Comparison of ENCODE assay signal across 19 mouse cellular contexts in the genomic region with DNA sequence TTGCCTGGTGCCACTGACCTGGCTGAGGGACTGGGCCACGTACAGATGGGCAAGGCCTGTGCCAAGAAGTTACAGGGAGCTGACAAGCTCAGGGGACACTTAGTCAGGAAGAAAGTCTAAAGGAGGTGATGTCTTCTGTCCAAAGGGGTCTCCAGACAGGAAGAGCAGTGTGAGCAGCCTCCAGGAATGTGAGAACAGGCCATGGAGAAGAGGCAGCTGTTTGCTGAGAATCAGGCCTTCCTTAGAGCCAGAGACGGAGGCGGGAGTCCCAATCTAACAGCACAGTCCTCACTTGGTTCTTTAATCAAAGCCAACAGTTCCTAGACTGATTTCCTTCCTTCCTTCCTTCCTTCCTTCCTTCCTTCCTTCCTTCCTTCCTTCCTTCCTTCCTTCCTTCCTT.
DNase-seq lines count a peak whose midpoint lies in the region; ATAC-seq and TF ChIP-seq lines count a peak whose summit lies in the region.
"Had no signal": no experiment of that assay in that cellular context is flagged by ENCODE, and none has a peak within 500 bp of the region (broad histone marks: within the 10 kb centered on the region; RNA-seq: fewer than 3 reads in every experiment).

No protein-coding gene starts in this region.

- no peak overlapping the region for H3K9ac ChIP-seq in hindbrain, embryonic 14.5 days
- no peak overlapping the region for H3K9ac ChIP-seq in lung, embryonic 15.5 days
- H3K9ac ChIP-seq in stomach, embryonic 15.5 days: no peak overlapping the region
- H3K9ac ChIP-seq: hindbrain, embryonic 12.5 days; liver, embryonic 13.5 days; neural tube, embryonic 12.5 days had no signal

- TF ChIP-seq POLR2A in lung, adult 2 months (IDR thresholded peaks at IDR 0.05; ENCODE audit: borderline replicate concordance, extremely low read depth, low read depth, low read length): no peak

- H3K27me3 ChIP-seq in hindbrain, embryonic 10.5 days (ENCODE audit: insufficient read depth, poor library complexity, severe bottlenecking): no peaks in the 10 kb centered on the region
- no peaks in the 10 kb centered on the region for H3K27me3 ChIP-seq in hindbrain, embryonic 14.5 days (ENCODE audit: control insufficient read depth, insufficient read depth, low read length)
- no peaks in the 10 kb centered on the region for H3K27me3 ChIP-seq in lung, embryonic 15.5 days
- H3K27me3 ChIP-seq in stomach, embryonic 15.5 days (replicated peaks): no peaks in the 10 kb centered on the region
- H3K27me3 ChIP-seq: hindbrain, embryonic 12.5 days; neural tube, embryonic 12.5 days had no signal

- no peak for TF ChIP-seq CTCF in lung, adult 2 months (IDR thresholded peaks at IDR 0.05; ENCODE audit: insufficient read depth, low read length)

- peaks cover 42% of the 10 kb centered on the region for H3K4me1 ChIP-seq in hindbrain, embryonic 10.5 days (replicated peaks)
- peaks cover 17% of the 10 kb centered on the region for H3K4me1 ChIP-seq in hindbrain, embryonic 14.5 days (replicated peaks; ENCODE audit: control insufficient read depth, insufficient read depth, low read length)
- peaks cover 21% of the 10 kb centered on the region for H3K4me1 ChIP-seq in lung, embryonic 15.5 days
- H3K4me1 ChIP-seq in lung, adult 2 months (ENCODE audit: control insufficient read depth, insufficient read depth, low read length): no peaks in the 10 kb centered on the region
- peaks cover 15% of the 10 kb centered on the region for H3K4me1 ChIP-seq in stomach, embryonic 15.5 days
- H3K4me1 ChIP-seq: liver, embryonic 13.5 days had no signal

- no peaks in the 10 kb centered on the region for H3K9me3 ChIP-seq in hindbrain, embryonic 10.5 days
- no peaks in the 10 kb centered on the region for H3K9me3 ChIP-seq in hindbrain, embryonic 14.5 days (ENCODE audit: control insufficient read depth, low read length)
- H3K9me3 ChIP-seq in lung, embryonic 15.5 days: no peaks in the 10 kb centered on the region
- H3K9me3 ChIP-seq in stomach, embryonic 15.5 days: no peaks in the 10 kb centered on the region
- H3K9me3 ChIP-seq: embryonic facial prominence, embryonic 10.5 days; G1E; hindbrain, embryonic 12.5 days; liver, embryonic 13.5 days; neural tube, embryonic 12.5 days had no signal

- whole genome bisulfite sequencing in hindbrain, embryonic 10.5 days: 86% methylated on average over 3 of the region's 3 CpGs
- 80% methylated on average over 3 of the region's 3 CpGs for WGBS in hindbrain, embryonic 14.5 days
- 38% methylated on average over 3 of the region's 3 CpGs for WGBS in lung, embryonic 15.5 days
- 75% methylated on average over 3 of the region's 3 CpGs for WGBS in lung, adult 2 months
- 45% methylated on average over 3 of the region's 3 CpGs for WGBS in stomach, embryonic 15.5 days

- H3K4me3 ChIP-seq in hindbrain, embryonic 10.5 days: no peak overlapping the region
- no peak overlapping the region for H3K4me3 ChIP-seq in hindbrain, embryonic 14.5 days (replicated peaks; ENCODE audit: low read length)
- no peak overlapping the region for H3K4me3 ChIP-seq in lung, embryonic 15.5 days
- H3K4me3 ChIP-seq in lung, adult 2 months (replicated peaks; ENCODE audit: extremely low read depth, low read depth, low read length): no peak overlapping the region
- no peak overlapping the region for H3K4me3 ChIP-seq in stomach, embryonic 15.5 days (replicated peaks)
- H3K4me3 ChIP-seq: embryonic facial prominence, embryonic 10.5 days; erythroblast, embryonic 14.5 days; hindbrain, embryonic 12.5 days; liver, embryonic 13.5 days; neural tube, embryonic 12.5 days had no signal

- no peak overlapping the region for H3K4me2 ChIP-seq in hindbrain, embryonic 14.5 days (replicated peaks)
- H3K4me2 ChIP-seq in lung, embryonic 15.5 days: no peak overlapping the region
- no peak overlapping the region for H3K4me2 ChIP-seq in stomach, embryonic 15.5 days
- H3K4me2 ChIP-seq: hindbrain, embryonic 12.5 days; liver, embryonic 13.5 days; neural tube, embryonic 12.5 days had no signal

- peak overlapping the region; percentile 69; the same call in 1 of the 2 replicates for H3K27ac ChIP-seq in hindbrain, embryonic 10.5 days
- no peak overlapping the region for H3K27ac ChIP-seq in hindbrain, embryonic 14.5 days
- H3K27ac ChIP-seq in lung, embryonic 15.5 days: peak overlapping the region; percentile 42
- H3K27ac ChIP-seq in stomach, embryonic 15.5 days: peak overlapping the region; percentile 88
- H3K27ac ChIP-seq: embryonic facial prominence, embryonic 10.5 days; hindbrain, embryonic 12.5 days; liver, embryonic 13.5 days; neural tube, embryonic 12.5 days had no signal

- no peak for DNase-seq in hindbrain, embryonic 10.5 days (ENCODE audit: low spot score)
- no peak for DNase-seq in hindbrain, embryonic 14.5 days (ENCODE audit: low spot score)
- DNase-seq in lung, adult 2 months: no peak
- DNase-seq in heart, postnatal 4 days: peak; percentile 46
- no peak for DNase-seq in thymus, postnatal 14 days
- DNase-seq: adrenal gland, adult 2 months; cerebellum, adult 11 months; cerebellum, postnatal 36 days; gastrocnemius, postnatal 36 days; liver, embryonic 13.5 days; right cerebral cortex, postnatal 25 days; thymus, adult 18-20 months had no signal

- ATAC-seq in hindbrain, embryonic 14.5 days (ENCODE audit: low FRiP score): no peak
- peak; percentile 19; the same call in 1 of the 2 replicates for ATAC-seq in lung, embryonic 15.5 days (ENCODE audit: borderline replicate concordance, extremely low read depth, low FRiP score, low TSS enrichment)
- ATAC-seq in stomach, embryonic 15.5 days (ENCODE audit: insufficient read depth, low FRiP score, low read depth): no peak

- no peaks in the 10 kb centered on the region for H3K36me3 ChIP-seq in hindbrain, embryonic 10.5 days
- H3K36me3 ChIP-seq in hindbrain, embryonic 14.5 days (replicated peaks; ENCODE audit: control insufficient read depth, insufficient read depth): no peaks in the 10 kb centered on the region
- H3K36me3 ChIP-seq in lung, embryonic 15.5 days: no peaks in the 10 kb centered on the region
- H3K36me3 ChIP-seq in stomach, embryonic 15.5 days: no peaks in the 10 kb centered on the region
- H3K36me3 ChIP-seq: embryonic facial prominence, embryonic 10.5 days; G1E; hindbrain, embryonic 12.5 days; liver, embryonic 13.5 days; neural tube, embryonic 12.5 days had no signal
